Mouse (Mus musculus): ENCODE results near the gene Vmn1r63. TPM values are rescaled to one million over a fixed set of nuclear protein-coding genes. Genes with fewer than 3 reads are reported as not detected.
"Not testable (repeated sequence)": the region's sequence is repeated elsewhere in the genome, so short reads cannot be mapped to it uniquely, and the experiment has no call there.

Gene Vmn1r63
- not detected for total RNA-seq (2018; cell fraction: chromatin; rRNA removed)
- total RNA-seq (2018; cell fraction: cytosol; rRNA removed): not detected
- not detected for total RNA-seq (2018; cell fraction: nucleus; rRNA removed)
- polyA plus RNA-seq (2018): not detected in 3 replicates

- whole genome bisulfite sequencing (ENCODE audit: missing documents): no CpG with 5 or more reads among the region's 2 CpGs
- H3K27ac ChIP-seq; H3K4me3 ChIP-seq (ENCODE audit: inconsistent target); H3K36me3 ChIP-seq (ENCODE audit: inconsistent target); H3K79me2 ChIP-seq (ENCODE audit: inconsistent target): not testable (repeated sequence)
These were observed at the start of gene Vmn1r63 for GRCm38 (mm10) chr7:5805345-5805744. Gene Vmn1r63 (minus strand): TSS chr7:5805445.

Other genes starting within 250 kb of the Vmn1r63 start
- not detected in 3 replicates for gene Vmn1r61, start 192.2 kb downstream of the Vmn1r63 start, polyA plus RNA-seq (2018)
- not detected in 3 replicates for gene Vmn1r62, start 131.8 kb downstream of the Vmn1r63 start, polyA plus RNA-seq (2018)
- gene Vmn1r64, start 79.1 kb upstream of the Vmn1r63 start, polyA plus RNA-seq (2018): not detected in 3 replicates
- gene Vmn1r65, start 205.6 kb upstream of the Vmn1r63 start, polyA plus RNA-seq (2018): not detected in 3 replicates
- gene Nlrp4c, start 239.7 kb upstream of the Vmn1r63 start, polyA plus RNA-seq (2018): not detected in 3 replicates